Mouse (Mus musculus) liver, adult 2 months (tissue): ENCODE results near the gene Cox18.

Experiments
- CTCF ChIP-seq: fragments of 200-500 bp; IDR thresholded peaks from 2 replicates; pipeline ENCODE4 v1.5.1; 2011; ENCODE audit warnings: low read depth, low read length, control low read depth
- POLR2A ChIP-seq: fragments of 200-500 bp; IDR thresholded peaks from 2 replicates; pipeline ENCODE4 v1.6.1; 2011; ENCODE audit warnings: low read length, control low read depth; ENCODE audit not compliant: insufficient read depth; ENCODE audit errors: extremely low read depth

DNA sequence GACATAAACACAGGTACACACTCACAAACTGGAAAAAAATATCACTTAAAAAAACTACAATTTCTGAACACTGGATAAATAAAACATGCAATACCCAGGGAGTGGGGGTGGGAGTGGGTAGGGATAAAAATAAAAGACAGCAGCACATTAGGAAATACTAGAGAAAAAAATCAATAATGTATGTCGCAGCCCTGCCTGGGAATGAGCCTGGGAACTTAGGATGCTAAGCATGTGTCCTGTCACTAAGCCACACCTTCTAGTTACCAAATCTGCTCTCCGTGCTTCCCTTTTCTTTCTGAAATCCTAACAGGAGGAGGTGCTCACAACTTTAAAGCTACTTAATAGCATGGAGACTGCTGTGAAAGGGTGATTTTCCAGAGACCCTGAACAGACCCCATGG, 6.0 kb upstream of the Cox18 start:
- TF ChIP-seq POLR2A = no peak
- no peak for TF ChIP-seq CTCF
